ENCODE assay signal across 29 mouse cellular contexts in the genomic region with DNA sequence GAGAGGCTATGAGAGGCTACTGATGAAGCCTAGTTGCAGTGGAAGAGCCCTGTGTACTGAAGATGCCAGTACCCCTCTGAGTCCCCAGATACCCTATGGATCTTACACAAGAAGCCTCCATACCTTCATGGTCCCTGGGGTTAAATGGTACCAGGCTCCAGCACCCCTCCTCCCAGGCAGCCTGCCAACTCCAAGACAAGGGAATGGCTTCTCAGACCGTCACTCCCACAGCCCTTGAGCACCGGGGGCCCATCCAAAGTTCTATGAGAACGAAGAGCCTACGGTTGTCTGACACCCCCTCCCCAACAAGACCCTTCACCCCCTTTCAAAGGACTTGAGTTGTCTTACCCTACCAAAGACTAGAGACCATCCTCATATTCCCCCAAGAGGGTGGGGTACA. TPM values are rescaled to one million over a fixed set of nuclear protein-coding genes. Genes with fewer than 3 reads are reported as not detected.
DNase-seq lines count a peak whose midpoint lies in the region; ATAC-seq and TF ChIP-seq lines count a peak whose summit lies in the region.
"Had no signal": no experiment of that assay in that cellular context is flagged by ENCODE, and none has a peak within 500 bp of the region (broad histone marks: within the 10 kb centered on the region; RNA-seq: fewer than 3 reads in every experiment).

No protein-coding gene starts in this region.

- ATAC-seq in forebrain, embryonic 13.5 days, result no peak
- no peak for ATAC-seq in forebrain, postnatal 0 days
- ATAC-seq in midbrain, postnatal 0 days (ENCODE audit: low FRiP score), result no peak
- ATAC-seq: activated CD4-positive, CD25-positive, alpha-beta regulatory T cell, adult 4 months had no signal

- peak; percentile 70 for DNase-seq in cerebellum, adult 11-12 months
- no peak for DNase-seq in cerebellum, postnatal 4 days (ENCODE audit: low spot score in 2 of 2)
- DNase-seq in forebrain, postnatal 0 days, result no peak
- no peak for DNase-seq in midbrain, embryonic 10.5 days (ENCODE audit: low spot score)
- DNase-seq in midbrain, postnatal 0 days (ENCODE audit: low spot score), result no peak
- DNase-seq in kidney, postnatal 36 days, result no peak
- DNase-seq: adrenal gland, adult 2 months; adrenal gland, postnatal 36 days; gastrocnemius, postnatal 36 days; heart, adult 18-20 months; heart, postnatal 36 days; kidney, adult 8-10 months; layer of hippocampus, postnatal 36 days; left cerebral cortex, postnatal 4 days; lung, embryonic 14.5 days; lung, postnatal 14 days; right cerebral cortex, postnatal 14 days; thymus, postnatal 14 days had no signal

- peaks cover 23% of the 10 kb centered on the region for H3K4me1 ChIP-seq in forebrain, embryonic 13.5 days
- 0 out of 2 replicates have a peak, but pooled peaks cover 6% of the 10 kb centered on the region for H3K4me1 ChIP-seq in forebrain, postnatal 0 days (ENCODE audit: insufficient read depth)
- H3K4me1 ChIP-seq in midbrain, embryonic 10.5 days, result peaks cover 30% of the 10 kb centered on the region
- H3K4me1 ChIP-seq in midbrain, postnatal 0 days (ENCODE audit: insufficient read depth, low read length), result no peaks in the 10 kb centered on the region; the same call in 1 of the 2 replicates

- H3K4me2 ChIP-seq in forebrain, embryonic 13.5 days, result 0 out of 2 replicates have a peak overlapping the region, but pooled peaks have one; percentile 99
- H3K4me2 ChIP-seq in forebrain, postnatal 0 days (ENCODE audit: low read depth), result no peak overlapping the region
- H3K4me2 ChIP-seq in midbrain, postnatal 0 days (ENCODE audit: low read depth, low read length, poor library complexity, severe bottlenecking), result no peak overlapping the region
- H3K4me2 ChIP-seq: heart, embryonic 11.5 days; limb, embryonic 15.5 days; liver, embryonic 15.5 days; stomach, embryonic 15.5 days had no signal

- no peak overlapping the region for H3K4me3 ChIP-seq in forebrain, embryonic 13.5 days
- no peak overlapping the region for H3K4me3 ChIP-seq in forebrain, postnatal 0 days (ENCODE audit: low read depth, low read length)
- H3K4me3 ChIP-seq in midbrain, embryonic 10.5 days, result peak overlapping the region; percentile 95; the same call in 1 of the 2 replicates
- no peak overlapping the region for H3K4me3 ChIP-seq in midbrain, postnatal 0 days (ENCODE audit: low read depth, low read length)
- H3K4me3 ChIP-seq: liver, embryonic 15.5 days; stomach, embryonic 15.5 days had no signal

- H3K9ac ChIP-seq in forebrain, embryonic 13.5 days, result no peak overlapping the region
- no peak overlapping the region for H3K9ac ChIP-seq in forebrain, postnatal 0 days
- H3K9ac ChIP-seq in midbrain, postnatal 0 days (replicated peaks; ENCODE audit: low read length, poor library complexity, severe bottlenecking), result no peak overlapping the region
- H3K9ac ChIP-seq: hindbrain, embryonic 15.5 days; limb, embryonic 15.5 days; liver, embryonic 15.5 days; lung, embryonic 14.5 days; stomach, embryonic 15.5 days had no signal

- WGBS in forebrain, embryonic 13.5 days, result 72% methylated on average over 4 of the region's 4 CpGs
- WGBS in forebrain, postnatal 0 days, result 73% methylated on average over 4 of the region's 4 CpGs
- WGBS in midbrain, embryonic 10.5 days, result 92% methylated on average over 4 of the region's 4 CpGs
- 91% methylated on average over 4 of the region's 4 CpGs for WGBS in midbrain, postnatal 0 days

- no peaks in the 10 kb centered on the region for H3K27me3 ChIP-seq in forebrain, embryonic 13.5 days
- no peaks in the 10 kb centered on the region for H3K27me3 ChIP-seq in forebrain, postnatal 0 days (ENCODE audit: insufficient read depth, low read length)
- 0 out of 2 replicates have a peak, but pooled peaks cover 3% of the 10 kb centered on the region for H3K27me3 ChIP-seq in midbrain, embryonic 10.5 days (ENCODE audit: low read depth, poor library complexity, severe bottlenecking)
- no peaks in the 10 kb centered on the region for H3K27me3 ChIP-seq in midbrain, postnatal 0 days (ENCODE audit: insufficient read depth, low read length)
- H3K27me3 ChIP-seq: hindbrain, embryonic 15.5 days; limb, embryonic 15.5 days; stomach, embryonic 15.5 days had no signal

- H3K36me3 ChIP-seq in forebrain, embryonic 13.5 days (ENCODE audit: poor library complexity, severe bottlenecking), result peaks cover 44% of the 10 kb centered on the region
- peaks cover 21% of the 10 kb centered on the region for H3K36me3 ChIP-seq in forebrain, postnatal 0 days (ENCODE audit: insufficient read depth)
- H3K36me3 ChIP-seq in midbrain, embryonic 10.5 days, result peaks cover 57% of the 10 kb centered on the region
- H3K36me3 ChIP-seq in midbrain, postnatal 0 days (ENCODE audit: insufficient read depth, low read length), result peaks cover 13% of the 10 kb centered on the region; the same call in 1 of the 2 replicates

- no peak overlapping the region for H3K27ac ChIP-seq in forebrain, embryonic 13.5 days
- no peak overlapping the region for H3K27ac ChIP-seq in forebrain, postnatal 0 days (ENCODE audit: low read depth, low read length)
- H3K27ac ChIP-seq in midbrain, embryonic 10.5 days (replicated peaks), result no peak overlapping the region
- H3K27ac ChIP-seq in midbrain, postnatal 0 days (ENCODE audit: low read depth, low read length), result no peak overlapping the region
- H3K27ac ChIP-seq: hindbrain, embryonic 15.5 days; kidney, postnatal 0 days; limb, embryonic 15.5 days; liver, embryonic 15.5 days; stomach, embryonic 15.5 days had no signal

- H3K9me3 ChIP-seq in forebrain, embryonic 13.5 days (replicated peaks), result no peaks in the 10 kb centered on the region
- H3K9me3 ChIP-seq in forebrain, postnatal 0 days (ENCODE audit: low read length), result no peaks in the 10 kb centered on the region
- no peaks in the 10 kb centered on the region for H3K9me3 ChIP-seq in midbrain, embryonic 10.5 days (replicated peaks)
- H3K9me3 ChIP-seq in midbrain, postnatal 0 days (ENCODE audit: low read length), result no peaks in the 10 kb centered on the region
- H3K9me3 ChIP-seq: hindbrain, embryonic 15.5 days; limb, embryonic 15.5 days; liver, embryonic 15.5 days; stomach, embryonic 15.5 days had no signal

- no peak for TF ChIP-seq CTCF in forebrain, postnatal 0 days (IDR thresholded peaks at IDR 0.05; ENCODE audit: low read depth)
- no peak for TF ChIP-seq CTCF in midbrain, postnatal 0 days (IDR thresholded peaks at IDR 0.05)

RNA-seq across cellular contexts. Expression of a gene that starts 2.3 kb away (rescaled TPM):
- polyA plus RNA-seq in forebrain, embryonic 13.5 days (2015; fragmentation: Nextera tagmentation; extraction: Ambion mirVana), result 54.0 and 54.9 TPM in 2 replicates
- total RNA-seq in forebrain, postnatal 0 days (2014; rRNA removed), result 46.1 and 46.5 TPM in 2 replicates
- 22.1 and 24.5 TPM in 2 replicates for polyA plus RNA-seq in forebrain, postnatal 0 days (2015; fragmentation: Nextera tagmentation; extraction: Ambion mirVana)
- 77.9 and 84.7 TPM in 2 replicates for polyA plus RNA-seq in midbrain, embryonic 10.5 days (2016; fragmentation: Nextera tagmentation; extraction: Ambion mirVana)
- 40.2 and 47.3 TPM in 2 replicates for total RNA-seq in midbrain, postnatal 0 days (2014; rRNA removed)
- 22.6 and 22.7 TPM in 2 replicates for polyA plus RNA-seq in midbrain, postnatal 0 days (2015; fragmentation: Nextera tagmentation; extraction: Ambion mirVana)

RNA-seq across cellular contexts. Expression of a gene that starts 14.1 kb away (rescaled TPM):
- polyA plus RNA-seq in forebrain, embryonic 13.5 days (2015; fragmentation: Nextera tagmentation; extraction: Ambion mirVana), result 4.9 and 5.1 TPM in 2 replicates
- 5.0 and 5.8 TPM in 2 replicates for total RNA-seq in forebrain, postnatal 0 days (2014; rRNA removed)
- polyA plus RNA-seq in forebrain, postnatal 0 days (2015; fragmentation: Nextera tagmentation; extraction: Ambion mirVana), result 6.5 and 7.7 TPM in 2 replicates
- polyA plus RNA-seq in midbrain, embryonic 10.5 days (2016; fragmentation: Nextera tagmentation; extraction: Ambion mirVana), result 6.1 and 9.2 TPM in 2 replicates
- 3.5 and 7.3 TPM in 2 replicates for total RNA-seq in midbrain, postnatal 0 days (2014; rRNA removed)
- 5.0 and 6.4 TPM in 2 replicates for polyA plus RNA-seq in midbrain, postnatal 0 days (2015; fragmentation: Nextera tagmentation; extraction: Ambion mirVana)

RNA-seq across cellular contexts. Expression of a gene that starts 15.0 kb away (rescaled TPM):
- polyA plus RNA-seq in forebrain, embryonic 13.5 days (2015; fragmentation: Nextera tagmentation; extraction: Ambion mirVana), result 356 and 364 TPM in 2 replicates
- total RNA-seq in forebrain, postnatal 0 days (2014; rRNA removed), result 214 and 233 TPM in 2 replicates
- polyA plus RNA-seq in forebrain, postnatal 0 days (2015; fragmentation: Nextera tagmentation; extraction: Ambion mirVana), result 381 and 448 TPM in 2 replicates
- polyA plus RNA-seq in midbrain, embryonic 10.5 days (2016; fragmentation: Nextera tagmentation; extraction: Ambion mirVana), result 335 and 382 TPM in 2 replicates
- total RNA-seq in midbrain, postnatal 0 days (2014; rRNA removed), result 153 and 267 TPM in 2 replicates
- 362 and 384 TPM in 2 replicates for polyA plus RNA-seq in midbrain, postnatal 0 days (2015; fragmentation: Nextera tagmentation; extraction: Ambion mirVana)

RNA-seq across cellular contexts. Expression of a gene that starts 44.1 kb away (rescaled TPM):
- polyA plus RNA-seq in forebrain, embryonic 13.5 days (2015; fragmentation: Nextera tagmentation; extraction: Ambion mirVana), result 0.13 and 0.14 TPM in 2 replicates
- 0.08 and 0.33 TPM in 2 replicates for total RNA-seq in forebrain, postnatal 0 days (2014; rRNA removed)
- polyA plus RNA-seq in forebrain, postnatal 0 days (2015; fragmentation: Nextera tagmentation; extraction: Ambion mirVana), result 0.18 and 0.22 TPM in 2 replicates
- 0.02 and 0.09 TPM in 2 replicates for polyA plus RNA-seq in midbrain, embryonic 10.5 days (2016; fragmentation: Nextera tagmentation; extraction: Ambion mirVana)
- 0.09 and 0.11 TPM in 2 replicates for total RNA-seq in midbrain, postnatal 0 days (2014; rRNA removed)
- 0.27 and 0.31 TPM in 2 replicates for polyA plus RNA-seq in midbrain, postnatal 0 days (2015; fragmentation: Nextera tagmentation; extraction: Ambion mirVana)
- total RNA-seq: adrenal gland, adult 2 months; adrenal gland, postnatal 36 days; ES-E14; gastrocnemius, adult 18-20 months; gastrocnemius, postnatal 36 days; heart, adult 18-20 months; heart, postnatal 36 days had no signal
- polyA plus RNA-seq: activated CD4-positive, CD25-positive, alpha-beta regulatory T cell, adult 4 months; heart, embryonic 11.5 days; heart, embryonic 16.5 days; limb, embryonic 15.5 days; liver, embryonic 15.5 days; stomach, embryonic 15.5 days had no signal
